Mouse (Mus musculus) liver, adult 2 months (tissue): ENCODE data around the gene Galnt18.

ENCODE experiments used
- CTCF ChIP-seq: fragments of 200-500 bp; IDR thresholded peaks from 2 replicates; pipeline ENCODE4 v1.5.1; 2011; ENCODE audit warnings: low read depth, low read length, control low read depth
- POLR2A ChIP-seq: fragments of 200-500 bp; IDR thresholded peaks from 2 replicates; pipeline ENCODE4 v1.6.1; 2011; ENCODE audit warnings: low read length, control low read depth; ENCODE audit not compliant: insufficient read depth; ENCODE audit errors: extremely low read depth

GRCm38 (mm10) chr7:111744770-111745169, 35.0 kb downstream of the Galnt18 start:
- TF ChIP-seq CTCF = no peak
- TF ChIP-seq POLR2A = no peak
